Mouse (Mus musculus): ENCODE results near the gene Spaar.

DNA sequence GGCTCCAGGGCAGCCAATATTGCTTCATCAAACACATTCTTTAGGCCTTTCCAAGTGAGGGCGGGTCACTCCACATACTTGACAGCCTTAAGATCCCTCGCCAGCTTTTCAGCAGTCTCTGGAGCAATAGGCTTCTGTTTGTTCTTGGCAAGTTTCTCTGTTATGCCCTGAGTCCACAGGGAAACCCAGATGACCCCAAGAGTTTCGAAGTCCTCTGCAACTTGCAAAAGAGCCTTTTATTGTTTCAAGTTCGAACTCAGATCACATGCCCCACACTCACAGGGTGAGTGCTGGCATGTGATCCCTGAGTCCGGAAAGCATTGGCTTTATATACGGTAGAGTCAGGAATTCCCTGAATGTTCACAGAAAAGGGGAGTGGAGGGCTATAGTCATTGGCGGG lies 69.1 kb downstream of the Spaar start:
- TF ChIP-seq CTCF (IDR thresholded peaks at IDR 0.05; ENCODE audit: borderline replicate concordance, insufficient read depth, low read depth, low read length) (no peak), POLR2A (IDR thresholded peaks at IDR 0.05; ENCODE audit: borderline replicate concordance, insufficient read depth, low read length) (no peak)
